Mouse (Mus musculus): ENCODE measurements around the gene Gpr146.

Gpr146 gene

DNA sequence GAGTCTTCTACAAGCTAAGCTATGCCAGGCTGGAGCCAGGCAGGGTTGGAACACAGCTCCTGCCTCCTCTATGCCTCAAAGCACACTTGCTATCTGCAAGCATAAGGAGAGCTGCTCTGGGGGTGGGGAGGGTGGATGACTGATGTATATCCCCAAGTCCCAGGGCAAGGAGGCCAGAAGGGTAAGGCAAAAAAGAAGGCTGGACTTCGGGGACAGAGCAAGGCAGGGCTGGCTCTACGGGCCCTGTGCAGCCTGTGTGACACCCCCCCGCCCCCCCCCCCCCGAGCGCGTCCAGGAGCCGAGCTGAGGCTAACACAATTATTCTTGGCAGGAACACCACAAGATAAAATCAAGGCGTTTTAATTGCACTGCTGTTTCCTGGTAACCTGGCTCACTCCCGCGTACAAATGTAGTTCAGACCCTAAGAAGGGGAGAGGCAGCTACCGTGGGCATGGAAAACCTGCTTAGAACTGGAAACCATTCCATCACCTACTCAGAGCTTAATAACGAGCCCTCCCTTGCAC, 52.4 kb downstream of the Gpr146 start:
- DNase-seq (ENCODE audit: low spot score): no peak

DNA sequence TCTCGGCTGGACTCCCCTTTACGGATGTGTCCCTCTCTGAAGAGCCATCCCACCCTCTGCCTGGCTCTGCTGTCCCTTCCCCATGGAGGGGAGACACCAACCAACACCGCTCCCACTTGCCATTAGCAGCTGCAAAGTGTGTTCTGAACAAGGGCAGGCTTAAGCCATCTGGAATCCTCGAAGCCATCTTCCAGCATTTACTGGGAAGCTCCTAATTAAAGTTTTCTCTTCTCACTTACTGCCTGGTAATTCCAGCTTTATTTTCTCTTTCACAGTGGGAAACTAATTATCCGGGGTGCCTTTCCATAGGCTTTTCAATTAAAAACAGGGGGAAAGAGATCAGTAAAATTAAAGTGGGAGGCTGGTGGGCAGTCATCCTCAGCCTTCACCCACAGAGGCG, 54.8 kb downstream of the Gpr146 start:
- DNase-seq (ENCODE audit: low spot score): no peak

- no peak for DNase-seq (ENCODE audit: low spot score)
These were observed 55.4 kb downstream of the Gpr146 start for GRCm38 (mm10) chr5:139432747-139433508.

DNA sequence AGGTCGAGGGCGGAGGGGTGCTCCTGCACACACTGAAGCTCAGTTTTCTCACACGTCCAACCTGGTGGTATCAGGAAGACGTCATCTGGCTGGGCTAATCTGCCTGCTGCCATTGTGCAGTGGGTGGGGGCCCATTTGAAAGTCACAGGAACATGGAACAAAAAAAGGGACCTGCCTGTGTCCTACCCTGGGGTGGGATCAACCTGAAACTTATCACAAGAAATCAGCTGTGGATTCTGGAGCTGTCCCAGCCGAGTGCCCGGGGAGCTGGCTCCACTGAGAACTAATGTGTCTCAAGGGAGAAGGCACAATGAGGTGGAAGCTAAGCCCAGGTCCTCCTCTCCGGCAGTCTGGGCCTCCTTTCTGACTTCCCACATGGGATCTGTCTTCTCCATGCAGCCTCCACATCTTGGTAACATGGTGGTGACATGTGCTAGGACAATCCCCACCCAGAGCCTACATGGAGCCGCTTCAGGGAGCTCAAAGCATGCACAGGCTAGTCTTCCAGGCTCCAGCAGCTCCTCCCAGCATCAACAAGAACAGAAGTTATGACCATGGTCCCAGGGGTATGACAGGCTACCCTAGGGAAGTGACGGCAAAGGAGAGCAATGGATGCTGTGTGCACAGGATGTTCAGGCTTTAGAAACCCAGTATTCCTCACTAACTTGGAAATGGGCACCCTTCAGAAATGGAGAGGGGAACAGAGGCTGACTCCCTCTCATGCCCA, 56.5 kb downstream of the Gpr146 start:
- no peak for DNase-seq (ENCODE audit: low spot score)

GRCm38 (mm10) chr5:139434940-139435339, 57.4 kb downstream of the Gpr146 start:
- no peak for DNase-seq (ENCODE audit: low spot score)

GRCm38 (mm10) chr5:139437769-139438168, 60.3 kb downstream of the Gpr146 start:
- DNase-seq (ENCODE audit: low spot score): no peak

DNA sequence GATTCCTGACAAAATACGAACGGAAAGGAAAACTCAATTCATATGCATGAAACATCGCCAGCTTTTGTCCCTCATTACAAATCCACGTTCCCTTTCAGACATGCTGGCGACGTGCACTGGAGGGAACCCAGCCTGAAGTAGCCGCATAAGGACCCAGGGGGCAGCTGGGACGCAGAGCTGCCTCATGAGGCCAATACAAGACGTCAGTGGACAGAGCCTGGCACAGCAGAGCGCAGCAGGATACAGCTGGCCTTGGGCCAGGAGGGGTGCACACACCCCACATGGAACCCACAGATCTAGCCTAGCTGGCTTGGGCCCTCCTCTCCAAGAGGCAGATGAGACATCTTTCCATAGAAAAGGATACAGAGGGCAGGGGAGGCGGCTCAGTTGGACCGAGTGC, 60.9 kb downstream of the Gpr146 start:
- no peak for DNase-seq (ENCODE audit: low spot score)

- DNase-seq (ENCODE audit: low spot score): no peak
These were observed 63.0 kb downstream of the Gpr146 start for GRCm38 (mm10) chr5:139440451-139440850.

GRCm38 (mm10) chr5:139440926-139441725, 63.6 kb downstream of the Gpr146 start:
- DNase-seq (ENCODE audit: low spot score): no peak

GRCm38 (mm10) chr5:139441726-139442018, 64.2 kb downstream of the Gpr146 start:
- no peak for DNase-seq (ENCODE audit: low spot score)

DNA sequence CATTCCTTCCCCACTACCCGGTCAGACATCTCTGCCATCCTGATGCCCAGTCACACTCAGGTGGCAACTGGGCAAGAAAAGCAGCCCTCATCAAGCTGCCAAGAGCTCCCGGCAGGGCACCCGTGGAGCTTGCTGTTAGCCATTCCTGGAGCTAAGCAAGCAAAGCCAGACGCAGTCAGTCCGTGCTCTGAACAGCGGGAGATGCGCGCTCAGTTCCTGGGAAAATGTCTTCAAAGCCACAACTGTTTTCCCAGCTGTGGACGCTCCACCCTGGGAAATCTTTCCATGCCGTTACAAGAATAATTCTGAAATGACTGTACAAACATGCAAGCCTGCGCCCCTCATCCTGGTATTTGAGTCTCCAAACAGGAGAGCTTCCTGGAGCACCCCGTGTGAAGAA, 64.9 kb downstream of the Gpr146 start:
- DNase-seq (ENCODE audit: low spot score): no peak

DNA sequence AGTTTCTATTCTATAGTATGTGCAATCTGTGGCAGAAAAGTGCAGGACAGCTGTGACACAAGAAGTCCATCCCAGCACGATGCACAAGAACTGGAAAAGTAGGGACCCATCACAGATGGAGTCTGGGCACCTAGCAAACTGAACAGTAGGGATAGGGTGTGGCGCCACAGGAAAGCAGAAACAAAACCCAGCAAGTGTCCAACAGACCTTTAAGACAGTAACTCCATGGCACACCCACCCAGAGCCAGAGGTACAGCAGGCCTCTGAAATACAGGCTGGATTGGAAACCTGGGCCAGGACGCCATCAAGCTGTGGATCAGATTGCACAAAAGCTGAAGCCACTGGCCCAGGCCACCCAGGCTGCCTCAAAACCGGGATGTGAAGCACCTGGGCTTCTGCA, 65.5 kb downstream of the Gpr146 start:
- no peak for DNase-seq (ENCODE audit: low spot score)

GRCm38 (mm10) chr5:139445258-139445657, 67.8 kb downstream of the Gpr146 start:
- DNase-seq (ENCODE audit: low spot score): peak; percentile 35

Data from ovary, postnatal 36 days (tissue).